Mouse (Mus musculus) embryonic facial prominence, embryonic 15.5 days (tissue): ENCODE data around the gene Zfp689. TPM values are rescaled to one million over a fixed set of nuclear protein-coding genes. Genes with fewer than 3 reads are reported as not detected.

Experiments used
- ATAC-seq: fragments of 200-750 bp; cut with Nextera tagmentation; 2 replicates; pipeline ENCODE4 v1.8.0; 2017; ENCODE audit warnings: low read depth, moderate TSS enrichment; ENCODE audit not compliant: insufficient number of reproducible peaks, low FRiP score, low TSS enrichment
- H3K27ac ChIP-seq: fragments of 300-500 bp; sonication (generic); replicated peaks from 2 replicates; pipeline ENCODE4 v1.5.1; 2015; ENCODE audit warnings: mild to moderate bottlenecking, inconsistent platforms
- H3K27me3 ChIP-seq: fragments of 300-500 bp; sonication (generic); 2 replicates; pipeline ENCODE4 v1.6.1; 2015; ENCODE audit warnings: inconsistent platforms
- H3K36me3 ChIP-seq: fragments of 300-500 bp; sonication (generic); 2 replicates; pipeline ENCODE4 v1.6.1; 2015; ENCODE audit warnings: mild to moderate bottlenecking, inconsistent platforms
- H3K4me1 ChIP-seq: fragments of 300-500 bp; sonication (generic); 2 replicates; pipeline ENCODE4 v1.6.1; 2015; ENCODE audit warnings: inconsistent platforms
- H3K4me2 ChIP-seq: fragments of 300-500 bp; sonication (generic); replicated peaks from 2 replicates; pipeline ENCODE4 v1.6.1; 2015; ENCODE audit warnings: mild to moderate bottlenecking, inconsistent platforms
- H3K4me3 ChIP-seq: fragments of 300-500 bp; sonication (generic); replicated peaks from 2 replicates; pipeline ENCODE4 v1.5.1; 2015; ENCODE audit warnings: mild to moderate bottlenecking, inconsistent platforms
- H3K9ac ChIP-seq: fragments of 300-500 bp; sonication (generic); 2 replicates; pipeline ENCODE4 v1.6.1; 2015; ENCODE audit warnings: inconsistent platforms
- H3K9me3 ChIP-seq: fragments of 300-500 bp; sonication (generic); replicated peaks from 2 replicates; pipeline ENCODE4 v1.6.1; 2016; ENCODE audit warnings: inconsistent platforms
- WGBS: fragments of 180-500 bp; shearing (Covaris S2); methylation state at CpG from one replicate; pipeline ENCODE4 v1.1.7; 2015; 5-methylcytosine and 5-hydroxymethylcytosine counted together
- polyA plus RNA-seq: library from polyadenylated mRNA; unstranded; fragments of >200 nt; fragmentation: Nextera tagmentation; extraction: Ambion mirVana; gene quantifications from 2 replicates; pipeline ENCODE4 v1.2.1, GENCODE M21; 2015

Zfp689 gene
- polyA plus RNA-seq, 1 experiment from 2014 or later = 8.0 TPM

- H3K27ac ChIP-seq = peak overlapping the region; percentile 99
- H3K9ac ChIP-seq = peak overlapping the region; percentile 96
- ATAC-seq = peak; percentile 92
- no peaks in the 10 kb centered on the region for H3K27me3 ChIP-seq
- H3K36me3 ChIP-seq = peaks cover 50% of the 10 kb centered on the region
- WGBS = under 1% methylated on average over 50 of the region's 50 CpGs
- no peaks in the 10 kb centered on the region for H3K9me3 ChIP-seq
- H3K4me1 ChIP-seq = peaks cover 32% of the 10 kb centered on the region
- H3K4me3 ChIP-seq = peak overlapping the region; percentile 99
- H3K4me2 ChIP-seq = peak overlapping the region; percentile 77
Measured at GRCm38 (mm10) chr7:127477687-127478634, 29.0 kb upstream of the Zfp689 start.

GRCm38 (mm10) chr7:127476855-127477254, 27.9 kb upstream of the Zfp689 start:
- 83% methylated on average over 4 of the region's 4 CpGs for WGBS
- Histone ChIP-seq H3K4me3 (peak overlapping the region; percentile 99), H3K27ac (peak overlapping the region; percentile 99), H3K9me3 (no peaks in the 10 kb centered on the region), H3K4me2 (peak overlapping the region; percentile 66), H3K4me1 (peaks cover 39% of the 10 kb centered on the region), H3K9ac (peak overlapping the region; percentile 9; the same call in 1 of the 2 replicates), H3K27me3 (no peaks in the 10 kb centered on the region), H3K36me3 (peaks cover 42% of the 10 kb centered on the region)
- no peak for ATAC-seq

- Histone ChIP-seq H3K36me3 (peaks cover 42% of the 10 kb centered on the region), H3K4me1 (peaks cover 36% of the 10 kb centered on the region), H3K4me3 (no peak overlapping the region), H3K27me3 (no peaks in the 10 kb centered on the region), H3K9me3 (no peaks in the 10 kb centered on the region), H3K4me2 (no peak overlapping the region), H3K27ac (no peak overlapping the region), H3K9ac (no peak overlapping the region)
- ATAC-seq = no peak
- WGBS = 95% methylated on average over 11 of the region's 11 CpGs
Measured at GRCm38 (mm10) chr7:127476336-127476735, 27.4 kb upstream of the Zfp689 start.

GRCm38 (mm10) chr7:127475186-127475740, 26.3 kb upstream of the Zfp689 start:
- 94% methylated on average over 11 of the region's 11 CpGs for WGBS
- Histone ChIP-seq H3K27ac (no peak overlapping the region), H3K4me1 (peaks cover 28% of the 10 kb centered on the region), H3K27me3 (no peaks in the 10 kb centered on the region), H3K4me3 (no peak overlapping the region), H3K4me2 (no peak overlapping the region), H3K9ac (no peak overlapping the region), H3K36me3 (peaks cover 34% of the 10 kb centered on the region), H3K9me3 (no peaks in the 10 kb centered on the region)
- ATAC-seq = no peak

GRCm38 (mm10) chr7:127474378-127475070, 25.6 kb upstream of the Zfp689 start:
- Histone ChIP-seq H3K4me1 (peaks cover 25% of the 10 kb centered on the region), H3K4me3 (no peak overlapping the region), H3K9me3 (no peaks in the 10 kb centered on the region), H3K9ac (no peak overlapping the region), H3K4me2 (no peak overlapping the region), H3K36me3 (peaks cover 34% of the 10 kb centered on the region), H3K27ac (no peak overlapping the region), H3K27me3 (no peaks in the 10 kb centered on the region)
- ATAC-seq = no peak
- WGBS = 74% methylated on average over 6 of the region's 6 CpGs

GRCm38 (mm10) chr7:127473705-127474104, 24.7 kb upstream of the Zfp689 start:
- 74% methylated on average over 5 of the region's 5 CpGs for WGBS
- Histone ChIP-seq H3K27ac (no peak overlapping the region), H3K9me3 (no peaks in the 10 kb centered on the region), H3K4me1 (peaks cover 24% of the 10 kb centered on the region), H3K36me3 (peaks cover 34% of the 10 kb centered on the region), H3K27me3 (no peaks in the 10 kb centered on the region), H3K9ac (no peak overlapping the region), H3K4me2 (no peak overlapping the region), H3K4me3 (no peak overlapping the region; the same call in 1 of the 2 replicates)
- no peak for ATAC-seq

- Histone ChIP-seq H3K9me3 (no peaks in the 10 kb centered on the region), H3K4me2 (peak overlapping the region; percentile 78), H3K27me3 (no peaks in the 10 kb centered on the region), H3K4me3 (peak overlapping the region; percentile 63), H3K9ac (peak overlapping the region; percentile 81), H3K4me1 (peaks cover 21% of the 10 kb centered on the region), H3K27ac (peak overlapping the region; percentile 99), H3K36me3 (peaks cover 46% of the 10 kb centered on the region)
- no peak for ATAC-seq
- 2% methylated on average over 7 of the region's 7 CpGs for WGBS
Measured at GRCm38 (mm10) chr7:127472060-127472459, 23.1 kb upstream of the Zfp689 start.

GRCm38 (mm10) chr7:127471646-127472010, 22.7 kb upstream of the Zfp689 start:
- peak overlapping the region; percentile 81 for H3K9ac ChIP-seq
- H3K4me1 ChIP-seq = peaks cover 17% of the 10 kb centered on the region
- no peaks in the 10 kb centered on the region for H3K27me3 ChIP-seq
- H3K4me2 ChIP-seq = peak overlapping the region; percentile 78
- H3K27ac ChIP-seq = peak overlapping the region; percentile 99
- H3K36me3 ChIP-seq = peaks cover 50% of the 10 kb centered on the region
- WGBS = under 1% methylated on average over 25 of the region's 25 CpGs
- no peaks in the 10 kb centered on the region for H3K9me3 ChIP-seq
- peak overlapping the region; percentile 63 for H3K4me3 ChIP-seq
- ATAC-seq = peak; percentile 5

GRCm38 (mm10) chr7:127470743-127471645, 22.0 kb upstream of the Zfp689 start:
- H3K27me3 ChIP-seq = no peaks in the 10 kb centered on the region
- peak; percentile 93 for ATAC-seq
- H3K9me3 ChIP-seq = no peaks in the 10 kb centered on the region
- H3K4me3 ChIP-seq = peak overlapping the region; percentile 63
- peaks cover 17% of the 10 kb centered on the region for H3K4me1 ChIP-seq
- peak overlapping the region; percentile 99 for H3K27ac ChIP-seq
- peaks cover 50% of the 10 kb centered on the region for H3K36me3 ChIP-seq
- H3K4me2 ChIP-seq = peak overlapping the region; percentile 78
- under 1% methylated on average over 45 of the region's 46 CpGs for WGBS
- H3K9ac ChIP-seq = peak overlapping the region; percentile 81

GRCm38 (mm10) chr7:127470011-127470715, 21.2 kb upstream of the Zfp689 start:
- Histone ChIP-seq H3K9me3 (no peaks in the 10 kb centered on the region), H3K9ac (peak overlapping the region; percentile 48), H3K4me1 (peaks cover 17% of the 10 kb centered on the region), H3K27me3 (no peaks in the 10 kb centered on the region), H3K4me3 (peak overlapping the region; percentile 63), H3K36me3 (peaks cover 44% of the 10 kb centered on the region), H3K4me2 (peak overlapping the region; percentile 78), H3K27ac (peak overlapping the region; percentile 99)
- 8% methylated on average over 10 of the region's 10 CpGs for WGBS
- no peak for ATAC-seq
